Comparison of ENCODE assay signal across 9 mouse cellular contexts in genomic region chr16:76768607-76769006, GRCm38 (mm10).
A peak's percentile ranks its signal among the peaks of the same experiment; 100 is the strongest.
DNase-seq lines count a peak whose midpoint lies in the region; ATAC-seq and TF ChIP-seq lines count a peak whose summit lies in the region.
"Had no signal": no experiment of that assay in that cellular context is flagged by ENCODE, and none has a peak within 500 bp of the region (broad histone marks: within the 10 kb centered on the region; RNA-seq: fewer than 3 reads in every experiment).

No protein-coding gene starts in this region.

- no peak for ATAC-seq in liver, embryonic 12.5 days
- ATAC-seq in activated CD4-positive, CD25-positive, alpha-beta regulatory T cell, adult 4 months: peak; percentile 78
- ATAC-seq in kidney, embryonic 16.5 days (ENCODE audit: low FRiP score, low TSS enrichment): 0 out of 2 replicates have a peak, but pooled peaks have one; percentile 63
- peak; percentile 66 for ATAC-seq in megakaryocyte, adult 5-6 weeks (ENCODE audit: poor library complexity, severe bottlenecking)

- no peaks in the 10 kb centered on the region for H3K27me3 ChIP-seq in liver, adult 2 months (ENCODE audit: control insufficient read depth, insufficient read depth, low read length)
- H3K27me3 ChIP-seq in liver, embryonic 12.5 days (replicated peaks): no peaks in the 10 kb centered on the region
- no peaks in the 10 kb centered on the region for H3K27me3 ChIP-seq in kidney, embryonic 16.5 days (ENCODE audit: insufficient read depth, low read length)
- H3K27me3 ChIP-seq: embryonic facial prominence, embryonic 13.5 days had no signal

- no peak overlapping the region for H3K4me3 ChIP-seq in liver, adult 2 months (ENCODE audit: insufficient read depth, low read depth, low read length)
- H3K4me3 ChIP-seq in liver, embryonic 12.5 days: no peak overlapping the region
- no peak overlapping the region for H3K4me3 ChIP-seq in kidney, embryonic 16.5 days (ENCODE audit: low read length)
- H3K4me3 ChIP-seq: embryonic facial prominence, embryonic 13.5 days had no signal

- H3K79me2 ChIP-seq in liver, adult 2 months (ENCODE audit: control insufficient read depth, insufficient read depth, low read length): no peaks in the 10 kb centered on the region

- peak; percentile 29 for DNase-seq in liver, adult 2 months (ENCODE audit: extremely low read depth, low read depth, low spot score)
- DNase-seq in embryo, embryonic 11 days: peak; percentile 49
- peak; percentile 53 to 79 for DNase-seq in thymus, postnatal 10 days (ENCODE audit: low spot score in 2 of 2)
- no peak for DNase-seq in cerebellum, adult 9-11 months

- no peak for TF ChIP-seq POLR2A in liver, adult 2 months (IDR thresholded peaks at IDR 0.05; ENCODE audit: extremely low read depth, insufficient read depth, low read length)

- no peaks in the 10 kb centered on the region for H3K4me1 ChIP-seq in liver, adult 2 months (ENCODE audit: control insufficient read depth, insufficient read depth, low read length)
- H3K4me1 ChIP-seq in liver, embryonic 12.5 days: 0 out of 2 replicates have a peak, but pooled peaks cover 4% of the 10 kb centered on the region
- H3K4me1 ChIP-seq in kidney, embryonic 16.5 days (ENCODE audit: insufficient read depth, low read length): peaks cover 8% of the 10 kb centered on the region
- H3K4me1 ChIP-seq: embryonic facial prominence, embryonic 13.5 days had no signal

- no peaks in the 10 kb centered on the region for H3K9me3 ChIP-seq in liver, embryonic 12.5 days (replicated peaks)
- no peaks in the 10 kb centered on the region for H3K9me3 ChIP-seq in kidney, embryonic 16.5 days (ENCODE audit: low read length)
- H3K9me3 ChIP-seq: embryonic facial prominence, embryonic 13.5 days had no signal

- 70% methylated on average over 9 of the region's 9 CpGs for WGBS in liver, adult 2 months
- WGBS in liver, embryonic 12.5 days (ENCODE audit: insufficient replicate concordance): 69% methylated on average over 9 of the region's 9 CpGs
- 76% methylated on average over 9 of the region's 9 CpGs for WGBS in kidney, embryonic 16.5 days

- H3K27ac ChIP-seq in liver, adult 2 months (replicated peaks; ENCODE audit: insufficient read depth, low read depth, low read length): no peak overlapping the region
- no peak overlapping the region for H3K27ac ChIP-seq in liver, embryonic 12.5 days
- no peak overlapping the region for H3K27ac ChIP-seq in kidney, embryonic 16.5 days (ENCODE audit: low read length)
- H3K27ac ChIP-seq: embryonic facial prominence, embryonic 13.5 days had no signal

- no peak overlapping the region for H3K9ac ChIP-seq in liver, adult 2 months (ENCODE audit: low read depth, low read length)
- H3K9ac ChIP-seq in liver, embryonic 12.5 days: no peak overlapping the region
- no peak overlapping the region for H3K9ac ChIP-seq in kidney, embryonic 16.5 days (replicated peaks; ENCODE audit: low read length)
- H3K9ac ChIP-seq: embryonic facial prominence, embryonic 13.5 days had no signal

- TF ChIP-seq CTCF in liver, adult 2 months (IDR thresholded peaks at IDR 0.05; ENCODE audit: low read depth, low read length): peak; percentile 37; the same call in 1 of the 2 replicates

- H3K36me3 ChIP-seq in liver, adult 2 months (ENCODE audit: control insufficient read depth, insufficient read depth, low read length): no peaks in the 10 kb centered on the region
- H3K36me3 ChIP-seq in liver, embryonic 12.5 days: no peaks in the 10 kb centered on the region
- no peaks in the 10 kb centered on the region for H3K36me3 ChIP-seq in kidney, embryonic 16.5 days (ENCODE audit: insufficient read depth, low read length)
- H3K36me3 ChIP-seq: embryonic facial prominence, embryonic 13.5 days had no signal

- no peak overlapping the region for H3K4me2 ChIP-seq in liver, embryonic 12.5 days
- no peak overlapping the region for H3K4me2 ChIP-seq in kidney, embryonic 16.5 days (replicated peaks; ENCODE audit: low read depth, low read length)
- H3K4me2 ChIP-seq: embryonic facial prominence, embryonic 13.5 days had no signal
